Mouse (Mus musculus) liver, adult (tissue): ENCODE data around the gene Ttc24.

Source experiments
- GATA4 ChIP-seq: IDR thresholded peaks from 2 replicates; pipeline ENCODE4 v1.6.1; 2014; ENCODE audit warnings: mild to moderate bottlenecking, low read length; ENCODE audit not compliant: insufficient replicate concordance

Ttc24 gene

GRCm38 (mm10) chr3:88078204-88078603 lies at the start of gene Ttc24:
Gene Ttc24, minus strand, starts transcription at chr3:88078304.
- no peak for TF ChIP-seq GATA4

GRCm38 (mm10) chr3:88127636-88128035 lies 49.5 kb upstream of the Ttc24 start:
- TF ChIP-seq GATA4 = no peak

DNA sequence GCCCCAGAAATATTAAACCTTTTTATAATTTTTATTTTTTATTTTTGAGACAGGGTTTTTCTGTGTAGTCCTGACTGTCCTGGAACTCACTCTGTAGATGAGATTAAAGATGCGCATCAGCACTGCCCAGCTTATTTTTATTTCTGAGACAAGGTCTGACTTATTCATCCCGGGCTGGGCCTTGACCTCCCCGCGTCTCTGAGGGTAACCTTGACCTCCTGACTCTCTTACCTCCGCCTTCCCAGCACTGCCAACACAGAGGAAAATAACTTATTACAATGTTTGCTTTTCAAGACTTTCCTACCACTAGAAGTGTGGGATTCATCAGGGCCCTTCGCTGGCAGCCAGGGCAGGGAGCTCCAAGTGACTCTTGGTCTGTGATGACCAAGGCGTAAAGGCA lies 48.1 kb upstream of the Ttc24 start:
- no peak for TF ChIP-seq GATA4

- no peak for TF ChIP-seq GATA4
These were observed 47.1 kb upstream of the Ttc24 start for GRCm38 (mm10) chr3:88125195-88125594.

GRCm38 (mm10) chr3:88121164-88122131 lies 43.3 kb upstream of the Ttc24 start:
- no peak for TF ChIP-seq GATA4

GRCm38 (mm10) chr3:88120117-88120651 lies 42.1 kb upstream of the Ttc24 start:
- TF ChIP-seq GATA4 = peak; percentile 30; the same call in 1 of the 2 replicates

DNA sequence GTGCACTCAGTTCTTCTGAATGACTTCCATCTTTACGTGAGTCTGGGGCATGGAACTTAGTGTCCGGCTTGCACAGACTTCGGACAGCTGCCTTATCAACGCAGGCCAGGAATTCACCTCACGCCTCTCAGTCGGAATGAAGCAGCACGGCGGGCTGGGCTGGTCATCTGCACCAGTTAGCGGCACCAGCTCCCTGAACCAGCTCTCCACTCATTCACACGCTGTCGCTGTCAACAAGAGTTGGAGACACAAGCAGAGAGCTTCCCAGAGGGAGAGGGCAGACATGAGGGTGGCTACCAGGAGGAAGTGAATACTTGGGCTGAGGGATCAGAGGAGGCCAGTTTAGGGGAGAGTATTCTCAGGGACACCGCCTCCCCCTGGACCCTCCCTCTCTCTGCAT lies 36.3 kb upstream of the Ttc24 start:
- no peak for TF ChIP-seq GATA4

GRCm38 (mm10) chr3:88109126-88109525 lies 31.0 kb upstream of the Ttc24 start:
- no peak for TF ChIP-seq GATA4

- TF ChIP-seq GATA4 = no peak
These were observed 28.0 kb upstream of the Ttc24 start for GRCm38 (mm10) chr3:88106126-88106525.

- no peak for TF ChIP-seq GATA4
These were observed 24.5 kb upstream of the Ttc24 start for GRCm38 (mm10) chr3:88102611-88103010.

DNA sequence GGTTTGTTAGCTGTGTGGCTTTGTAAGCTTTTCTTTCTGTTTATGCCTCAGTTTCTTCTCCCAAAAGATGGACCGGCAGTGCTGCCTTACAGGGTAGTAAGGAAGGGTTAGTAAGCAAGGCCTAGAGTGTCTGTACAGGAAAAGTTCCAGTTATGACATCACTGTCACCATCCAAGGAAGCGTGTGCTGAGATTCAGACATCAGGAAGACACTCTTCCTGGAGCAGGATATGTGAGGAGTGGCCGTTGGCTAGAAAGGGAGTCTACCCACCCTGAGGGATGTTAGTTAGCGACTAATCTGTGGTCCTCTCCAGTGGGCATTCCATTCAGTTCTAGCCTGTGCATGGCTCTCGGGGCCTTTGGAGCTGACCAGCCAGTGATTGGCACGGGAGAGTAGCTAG lies 24.1 kb upstream of the Ttc24 start:
- no peak for TF ChIP-seq GATA4

DNA sequence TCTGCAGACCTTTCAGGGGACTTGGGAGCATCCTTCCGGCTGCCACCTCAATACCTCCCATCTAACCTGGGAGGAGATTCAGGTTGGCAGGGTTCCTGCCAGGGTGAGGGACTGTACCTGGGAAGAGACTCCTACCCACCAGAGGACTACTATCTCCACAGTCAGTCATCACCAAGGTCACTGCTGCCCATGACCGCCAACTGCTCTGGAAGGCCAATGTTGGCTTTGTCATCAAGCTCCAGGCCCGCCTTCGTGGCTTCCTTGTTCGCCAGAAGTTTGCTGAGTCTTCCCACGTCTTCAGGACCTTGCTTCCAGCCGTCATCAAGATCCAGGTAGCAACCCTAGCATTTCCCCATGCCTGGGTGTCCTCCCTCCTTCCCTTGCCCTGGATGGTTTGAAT lies 23.6 kb upstream of the Ttc24 start:
- TF ChIP-seq GATA4 = no peak

DNA sequence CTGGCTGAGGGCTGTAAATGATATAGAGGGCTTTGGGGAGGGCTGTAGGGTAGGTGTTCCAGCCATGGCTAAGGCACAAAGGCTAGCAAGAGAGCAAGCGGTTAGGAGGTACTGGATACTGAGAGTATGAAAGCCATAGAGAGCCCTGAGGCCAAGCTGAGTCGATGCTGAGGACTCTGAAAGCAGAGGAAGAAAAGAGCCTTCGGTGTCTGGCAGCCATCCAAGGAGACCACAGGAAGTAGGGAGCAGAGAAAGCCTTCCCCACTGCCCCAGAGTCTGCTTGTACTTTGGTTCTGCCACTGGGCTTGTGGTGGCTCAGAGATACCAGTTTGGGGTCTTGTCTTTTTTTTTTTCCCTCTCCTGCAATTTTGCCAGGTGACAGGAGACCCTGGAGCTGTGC lies 22.1 kb upstream of the Ttc24 start:
- TF ChIP-seq GATA4 = no peak

DNA sequence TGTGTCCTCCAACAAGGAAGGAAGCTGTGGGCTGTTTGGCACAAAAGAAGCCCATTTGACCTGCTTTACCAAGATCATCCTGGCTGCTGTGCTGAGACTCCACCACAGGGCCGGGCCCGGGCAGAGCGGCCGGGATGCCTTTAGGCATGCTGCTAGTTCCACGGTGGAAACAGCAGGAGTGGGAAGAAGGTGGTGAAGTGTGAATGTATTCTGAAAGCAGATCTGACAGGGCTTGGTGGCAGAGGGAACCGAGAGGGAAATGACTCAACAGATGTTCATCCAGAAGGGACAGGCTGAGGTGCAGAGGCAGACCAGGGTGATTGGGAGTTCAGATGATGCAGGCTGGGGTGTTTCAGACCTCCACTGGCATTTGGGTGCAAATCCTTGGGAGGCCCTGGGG lies 19.6 kb upstream of the Ttc24 start:
- no peak for TF ChIP-seq GATA4

DNA sequence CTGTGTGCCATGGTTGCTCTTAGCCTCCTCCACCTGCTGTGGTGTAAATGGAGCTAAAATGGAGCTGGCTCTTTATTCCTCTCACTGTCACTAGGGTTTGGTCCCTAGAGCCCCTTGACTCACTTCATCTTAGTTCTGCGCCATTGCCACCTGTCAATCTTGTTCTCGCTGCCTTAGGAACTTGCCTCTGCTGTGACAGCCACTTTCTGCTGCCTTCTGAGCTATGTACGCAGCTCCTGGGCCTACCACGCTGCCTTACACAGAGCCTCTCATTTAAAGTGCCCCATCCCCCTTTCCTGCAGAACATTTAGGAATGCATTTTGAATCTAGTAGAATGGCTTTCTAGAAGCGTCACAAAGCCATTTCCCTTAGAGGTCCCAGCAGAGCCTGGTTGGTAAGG lies 16.0 kb upstream of the Ttc24 start:
- no peak for TF ChIP-seq GATA4

DNA sequence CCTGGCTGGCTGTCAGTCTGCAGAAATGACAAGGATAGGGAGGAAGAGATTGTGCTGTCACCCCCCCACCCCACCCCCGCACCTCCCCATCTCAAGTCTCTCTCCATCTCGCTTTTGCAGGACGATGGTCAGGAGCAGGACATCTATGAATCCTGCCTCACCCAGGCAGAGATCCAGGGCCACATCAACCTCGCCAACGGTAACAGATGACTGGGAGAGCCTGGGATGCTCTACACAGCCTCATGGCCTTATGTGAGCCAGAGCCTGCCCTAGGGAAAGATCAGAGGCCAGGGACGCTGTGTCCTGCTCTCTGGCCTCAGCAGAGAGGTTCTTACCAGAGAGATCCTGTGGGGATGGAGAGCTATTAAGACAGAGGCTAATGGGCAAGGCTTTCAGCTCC lies 12.5 kb upstream of the Ttc24 start:
- no peak for TF ChIP-seq GATA4

DNA sequence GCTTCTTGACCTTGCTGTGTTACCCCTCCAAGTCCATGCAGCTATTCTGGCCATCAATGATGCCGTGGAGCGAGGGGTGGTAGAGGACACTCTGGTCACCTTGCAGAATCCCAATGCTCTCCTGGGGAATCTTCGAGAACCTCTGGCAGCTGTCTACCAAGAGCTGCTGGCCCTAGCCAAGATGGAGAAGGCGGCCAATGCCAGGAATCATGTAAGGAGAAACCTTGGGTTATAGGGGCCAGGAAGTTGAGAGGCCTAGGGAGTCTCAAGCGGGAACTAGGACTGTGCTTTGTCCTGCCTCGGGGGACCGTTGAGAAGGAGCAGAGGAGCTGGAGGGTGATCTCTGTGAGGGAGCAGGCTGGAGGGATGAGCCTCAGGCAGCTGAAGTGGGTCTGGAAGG lies 12.0 kb upstream of the Ttc24 start:
- no peak for TF ChIP-seq GATA4

DNA sequence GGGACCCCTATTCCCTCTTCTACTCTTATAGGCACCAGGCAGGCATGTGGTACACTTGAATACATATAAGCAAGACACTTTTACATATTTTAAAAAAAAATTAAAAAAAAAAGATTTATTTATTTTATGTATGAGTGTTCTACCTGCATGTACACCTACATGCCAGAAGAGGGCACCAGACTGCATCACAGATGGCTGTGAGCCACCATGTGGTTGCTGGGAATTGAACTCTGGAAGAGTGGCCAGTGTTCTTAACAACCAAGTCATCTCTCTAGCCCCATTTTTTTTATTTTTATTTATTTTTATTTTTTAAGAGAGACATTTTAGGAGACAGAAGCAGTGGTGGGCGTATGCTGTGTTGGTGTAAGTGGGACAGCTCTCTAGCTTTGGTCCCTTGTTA lies 9.6 kb upstream of the Ttc24 start:
- no peak for TF ChIP-seq GATA4
